Mouse (Mus musculus) cerebellum, postnatal 36 days (tissue): ENCODE results near the gene Gm10073.
"Not testable (repeated sequence)": the region's sequence is repeated elsewhere in the genome, so short reads cannot be mapped to it uniquely, and the experiment has no call there.

Experiments used
- DNase-seq, 2 experiments: peaks; one replicate each; pipeline ENCODE4 v3.0.0; 2021 to 2022; ENCODE audit warnings: mixed read lengths in 2 of 2

Gene Gm10073

DNA sequence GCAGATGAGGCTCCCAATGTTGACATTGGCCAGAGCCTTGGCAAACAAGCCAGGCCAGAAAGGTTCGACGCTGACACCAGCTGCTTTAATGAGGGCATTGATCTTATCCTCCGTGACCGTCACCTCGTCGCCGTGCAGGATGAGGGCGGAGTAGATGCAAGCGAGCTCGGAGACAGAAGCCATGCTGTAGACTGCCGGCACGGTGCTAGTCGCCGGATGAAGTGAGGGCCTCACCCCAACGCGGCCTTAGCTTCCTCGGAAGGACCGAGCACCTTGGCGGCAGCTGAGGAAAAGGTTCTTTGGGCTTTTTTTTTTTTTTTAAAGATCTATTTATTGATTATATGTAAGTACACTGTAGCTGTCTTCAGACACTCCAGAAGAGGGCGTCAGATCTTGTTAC lies at the start of gene Gm10073:
Gm10073 (minus strand) TSS at position 294 of the 400 bp plus-strand sequence.
- not testable (repeated sequence) for DNase-seq

DNA sequence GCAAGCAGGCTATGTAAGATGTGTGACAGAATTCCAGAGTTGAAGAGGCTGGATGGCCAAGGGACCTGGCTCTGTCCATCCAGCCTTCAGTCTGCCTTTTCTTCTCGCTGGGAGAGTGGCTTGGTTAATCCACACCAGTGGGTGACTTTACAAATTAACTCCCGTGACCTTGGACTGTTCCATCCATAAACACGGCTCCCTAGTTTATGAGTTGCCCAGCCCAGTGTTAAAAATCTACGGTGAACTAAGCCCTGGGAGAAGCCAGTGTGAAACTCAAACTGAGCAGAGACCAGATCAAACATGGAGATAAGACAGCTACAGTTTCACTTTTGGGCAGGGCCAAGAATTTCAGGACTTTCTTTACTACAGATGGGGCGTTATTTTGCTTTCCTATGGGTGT lies 49.8 kb upstream of the Gm10073 start:
- no peak for DNase-seq

DNA sequence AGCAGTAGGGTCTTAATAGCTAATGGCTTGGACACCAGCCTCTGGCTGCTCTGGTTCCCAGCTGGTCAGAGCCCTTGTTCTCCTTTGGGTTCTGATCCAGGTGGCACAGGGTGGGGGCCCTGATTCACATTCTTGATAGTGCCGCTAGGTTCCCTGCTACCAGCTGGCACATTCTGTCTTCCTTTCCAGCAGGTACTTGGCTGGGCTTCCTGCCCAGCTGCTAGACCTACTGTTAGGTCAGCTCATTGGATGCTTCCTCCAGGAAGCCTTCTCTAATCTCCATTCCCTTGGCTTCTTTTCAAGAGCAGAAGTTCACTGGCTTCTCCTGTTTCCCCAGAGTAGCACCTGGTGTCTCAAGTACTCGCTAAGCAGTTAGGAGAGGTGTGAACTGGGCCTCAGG lies 47.2 kb upstream of the Gm10073 start:
- DNase-seq: peak; percentile 14 to 40

DNA sequence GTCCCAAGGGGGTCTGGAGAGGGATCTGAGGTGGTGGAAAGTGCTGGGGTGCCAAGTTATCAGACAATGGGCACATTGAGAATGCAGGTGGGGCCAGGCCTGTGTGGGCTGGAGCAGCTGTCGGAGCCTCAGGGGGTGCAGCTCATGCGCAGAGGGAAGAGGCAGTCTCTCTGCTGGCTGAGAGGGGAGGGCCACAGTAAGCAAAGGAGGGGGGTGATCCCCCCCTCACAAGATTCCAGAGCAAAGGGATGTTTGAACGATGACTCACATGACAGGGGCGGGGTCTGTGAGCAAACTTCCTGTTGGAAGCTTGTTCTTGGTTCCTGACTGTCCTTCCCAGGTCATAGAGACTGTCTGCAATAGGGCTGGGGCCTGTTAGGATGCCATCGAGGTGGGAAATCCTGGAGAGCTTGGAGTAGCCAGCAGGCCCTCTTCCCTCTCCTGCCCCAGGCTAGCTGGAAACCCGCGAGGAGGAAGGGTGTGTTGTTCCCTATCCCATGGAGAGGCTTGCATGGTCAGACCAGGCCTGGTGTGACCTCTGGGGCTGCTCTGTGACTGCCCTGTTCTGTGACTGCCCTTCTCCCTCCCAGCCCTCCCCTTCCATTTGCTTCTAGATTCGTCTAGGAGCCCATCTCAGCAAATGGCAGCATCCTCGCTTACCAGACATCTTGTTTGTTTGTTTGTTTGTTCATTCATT lies 46.4 kb upstream of the Gm10073 start:
- DNase-seq: no peak

DNA sequence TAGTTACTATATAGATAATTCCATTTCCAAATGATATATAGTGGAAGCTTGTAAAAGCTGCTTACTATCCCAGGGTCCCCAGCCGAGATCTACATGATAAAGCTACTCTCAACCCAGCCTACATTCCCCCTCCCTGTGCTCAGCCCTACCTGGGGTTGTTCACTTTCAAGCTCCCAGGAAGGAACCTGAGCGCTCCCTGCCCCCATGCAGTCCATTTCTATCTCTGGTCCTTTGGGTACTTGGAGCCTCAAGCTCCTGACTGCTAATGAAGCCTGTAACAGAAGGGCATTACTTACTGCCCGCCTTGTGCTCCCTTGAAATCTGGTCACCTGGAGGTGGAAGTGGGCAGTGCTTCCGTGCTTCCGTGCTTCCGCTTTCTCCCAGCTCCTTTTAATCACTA lies 45.1 kb upstream of the Gm10073 start:
- DNase-seq: no peak

DNA sequence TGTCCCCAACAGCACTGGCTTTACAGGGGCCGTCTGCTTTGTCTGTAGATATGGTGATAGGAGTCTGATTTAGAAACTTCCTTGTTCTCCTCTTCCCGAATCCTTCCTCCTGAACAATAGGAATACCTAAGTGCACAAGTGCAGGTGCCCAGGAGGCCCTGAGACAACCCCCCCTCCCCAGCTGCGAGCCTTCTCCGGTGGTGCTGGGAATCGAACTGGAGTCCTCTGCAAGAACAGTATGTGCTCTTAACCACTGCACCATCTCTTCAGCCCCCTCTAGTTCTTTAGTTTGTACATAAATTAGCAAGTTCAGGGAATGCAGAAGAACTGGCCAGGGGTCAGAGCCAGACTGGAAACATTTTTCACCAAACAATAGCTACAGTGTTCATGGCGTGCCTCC lies 44.6 kb upstream of the Gm10073 start:
- no peak for DNase-seq

DNA sequence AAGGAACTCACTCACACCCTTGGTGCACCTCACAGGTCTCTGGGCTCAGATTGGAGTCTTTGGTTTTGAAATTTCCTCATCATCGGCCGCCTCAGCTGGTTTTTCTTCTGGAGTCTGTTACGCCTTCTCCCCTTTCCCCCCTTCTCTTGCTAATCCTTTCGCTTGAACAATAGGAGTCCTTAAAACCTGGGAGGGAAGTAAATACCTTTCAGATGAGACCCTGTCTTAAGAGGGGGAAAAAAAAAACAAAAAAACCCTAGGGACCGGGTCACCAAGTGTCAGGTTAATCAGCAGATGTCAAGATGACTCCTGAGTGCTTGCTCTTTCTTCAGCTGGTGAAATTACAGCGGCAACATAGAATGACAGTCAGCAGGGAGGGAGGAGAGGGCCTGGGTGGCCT lies 43.9 kb upstream of the Gm10073 start:
- no peak for DNase-seq

DNA sequence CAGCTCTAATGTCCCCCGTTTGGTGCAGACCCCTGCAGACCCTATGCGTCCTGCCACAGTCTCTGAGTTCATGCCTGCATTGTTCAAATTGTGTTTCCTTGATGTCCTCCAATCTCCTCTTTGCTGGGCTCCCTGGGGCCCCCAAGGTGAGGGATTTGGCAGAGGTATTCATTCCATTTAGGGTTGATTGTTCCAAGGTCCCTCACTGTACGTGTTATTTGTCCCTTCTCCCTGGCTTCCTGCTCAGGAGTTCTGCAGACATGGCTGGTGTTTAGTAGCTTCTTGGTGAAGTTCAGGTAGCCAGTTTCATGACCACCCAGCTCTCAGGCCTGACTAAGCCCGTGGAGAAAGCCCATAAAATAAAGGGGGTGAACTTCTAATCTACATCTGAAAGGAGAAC lies 43.4 kb upstream of the Gm10073 start:
- DNase-seq: no peak

DNA sequence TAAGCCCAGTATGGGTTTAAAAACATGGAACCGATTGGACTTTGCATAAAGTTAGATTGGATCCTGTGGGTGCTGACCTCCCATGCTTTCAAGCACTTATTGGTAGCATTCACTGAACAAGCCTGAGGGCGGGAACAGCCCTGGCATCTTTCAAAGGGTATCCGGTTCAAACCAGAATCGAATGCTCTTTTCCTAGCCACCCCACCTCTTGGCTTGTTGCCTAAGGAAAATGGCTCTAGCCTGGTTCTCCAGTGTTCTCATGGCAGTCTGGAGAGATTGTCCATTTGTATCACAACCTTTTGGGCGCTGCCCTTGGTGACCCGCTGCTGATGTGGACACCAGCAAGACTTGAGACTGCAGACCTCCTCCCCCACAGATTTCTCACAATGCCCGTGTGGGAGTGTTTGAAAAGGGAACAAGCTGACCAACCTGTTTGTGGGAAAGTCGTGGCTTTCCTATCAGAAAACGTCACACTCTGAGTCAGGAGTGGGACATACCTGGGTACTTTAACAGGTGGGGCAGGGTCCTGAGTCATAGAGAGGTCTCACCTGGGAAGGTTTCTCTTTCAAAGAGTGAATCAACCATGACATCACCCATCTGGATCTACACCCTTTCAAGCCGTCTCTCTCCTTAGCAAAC lies 42.5 kb upstream of the Gm10073 start:
- DNase-seq: no peak

DNA sequence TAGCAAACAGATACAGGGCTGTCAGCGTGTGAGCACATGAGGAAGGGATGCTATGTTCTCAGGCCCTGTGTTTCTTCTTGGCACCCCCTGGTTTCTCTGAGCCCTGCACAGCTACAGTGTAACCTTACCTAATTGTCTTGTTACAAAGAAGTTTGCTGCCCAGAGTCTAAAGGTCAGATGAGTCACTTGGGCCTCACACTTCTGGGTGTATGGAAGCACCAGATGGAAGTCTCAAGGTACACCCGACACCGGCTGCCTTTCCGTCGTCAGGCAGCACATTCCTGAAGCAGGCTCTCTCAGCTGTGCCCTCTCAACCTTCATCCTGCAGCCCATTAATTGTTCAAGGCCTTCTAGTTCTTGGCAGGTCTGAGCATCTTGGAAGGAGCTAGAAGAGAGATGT lies 41.4 kb upstream of the Gm10073 start:
- DNase-seq: no peak

DNA sequence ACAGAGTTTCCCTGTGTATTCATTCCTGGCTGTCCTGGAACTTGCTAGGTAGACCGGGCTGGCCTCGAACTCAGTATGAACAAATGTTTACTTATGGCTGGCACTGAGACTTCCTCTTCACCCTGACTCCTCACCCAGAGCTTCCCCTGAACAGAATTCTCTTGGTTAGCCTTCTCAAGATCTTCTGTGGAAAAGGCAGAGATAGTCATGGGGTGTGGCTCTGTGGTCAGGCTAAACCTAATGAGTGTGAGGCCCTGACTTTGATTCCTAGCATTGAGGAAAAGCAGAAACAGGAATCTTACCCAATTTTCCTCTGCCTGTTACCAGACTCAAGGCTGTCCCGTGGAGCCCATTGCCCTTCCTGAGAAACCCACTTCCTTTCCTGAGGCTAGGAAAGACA lies 38.8 kb upstream of the Gm10073 start:
- DNase-seq: no peak

DNA sequence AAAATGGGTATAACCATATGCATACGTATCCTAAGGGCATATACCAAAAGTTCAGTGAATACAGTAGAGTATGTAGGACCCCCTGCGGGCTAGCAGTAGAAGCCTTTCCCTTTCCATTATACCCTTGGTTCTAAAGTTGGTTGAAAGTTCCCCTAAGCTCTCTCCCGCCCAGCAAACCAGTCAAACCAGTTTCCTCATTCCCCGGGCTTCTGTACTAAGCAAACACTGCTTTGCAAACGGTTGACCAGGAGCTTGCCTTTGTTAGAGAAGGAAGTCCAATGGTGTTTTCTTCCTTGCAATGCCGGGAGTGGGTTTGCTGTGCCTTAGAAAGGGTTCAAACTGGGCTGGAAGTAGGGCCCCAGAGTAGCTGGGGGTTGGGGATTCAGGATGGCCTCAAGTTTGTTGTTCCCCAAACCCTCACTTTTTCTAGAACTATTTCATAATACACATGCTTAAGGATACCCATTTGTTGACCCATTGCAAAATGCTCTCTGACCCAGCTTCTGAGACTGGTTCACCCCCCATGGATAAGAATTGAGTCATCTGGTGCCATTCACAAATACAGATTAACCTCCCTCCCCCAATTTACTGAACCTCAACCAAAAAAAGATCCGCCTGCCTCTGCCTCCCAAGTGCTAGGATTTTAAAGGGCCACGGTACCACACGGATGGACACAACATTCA lies 37.8 kb upstream of the Gm10073 start:
- no peak for DNase-seq

DNA sequence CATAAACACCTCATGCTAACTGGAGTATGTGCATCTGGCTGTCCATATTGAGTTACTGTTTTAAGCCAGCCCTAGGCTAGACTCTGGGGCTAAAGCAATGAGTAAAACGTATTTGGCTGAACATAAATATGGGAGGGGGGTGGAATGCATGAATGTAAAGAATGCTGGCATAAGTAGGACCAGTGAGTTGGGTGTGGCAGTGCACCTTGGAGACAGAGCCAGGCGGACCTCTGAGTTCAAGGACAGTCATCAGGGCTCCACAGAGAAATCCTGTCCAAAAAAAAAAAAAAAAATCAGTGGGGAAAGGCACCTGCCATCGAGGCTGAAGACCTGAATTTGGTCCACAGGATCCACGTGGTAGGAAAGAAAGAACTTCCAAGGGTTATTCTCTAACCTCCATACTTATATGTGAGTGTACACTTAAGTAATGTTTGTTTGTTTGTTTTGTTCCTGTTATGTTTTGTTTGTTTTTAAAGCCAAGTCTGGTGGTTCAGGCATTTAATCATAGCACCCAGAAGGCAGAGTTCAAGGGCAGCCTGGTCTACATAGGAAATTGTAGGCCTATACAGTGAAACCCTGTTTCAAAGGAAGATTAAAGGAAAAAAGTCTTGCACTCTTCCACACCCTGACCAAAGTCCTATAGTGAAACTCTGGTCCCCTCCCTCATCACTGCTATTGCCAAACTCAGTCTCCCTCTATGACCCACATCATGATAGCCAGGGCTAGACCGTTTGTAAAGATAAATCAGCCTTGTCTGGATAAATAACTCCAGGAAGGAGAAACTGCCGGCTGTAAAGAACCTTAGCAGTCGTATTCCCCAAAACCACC lies 36.0 kb upstream of the Gm10073 start:
- DNase-seq: no peak

DNA sequence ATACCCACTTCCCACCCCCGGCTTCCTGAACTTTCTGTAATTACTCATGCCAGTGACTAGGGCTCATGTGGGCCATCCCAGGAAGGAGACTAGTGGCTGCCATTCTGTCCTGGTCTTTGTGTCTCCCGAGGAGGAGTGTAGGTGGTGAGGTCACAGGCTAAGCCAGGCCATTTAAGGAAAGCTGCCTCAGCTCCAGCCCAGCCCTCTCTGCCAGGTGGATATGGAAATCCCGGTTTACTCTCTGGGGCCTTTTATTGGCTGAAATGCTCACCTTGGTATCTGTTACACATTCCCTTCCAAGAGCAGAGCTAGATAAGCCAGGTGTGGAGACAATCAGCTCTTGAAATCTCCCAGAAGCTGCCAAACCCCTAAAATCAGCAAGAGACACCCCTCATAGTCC lies 35.2 kb upstream of the Gm10073 start:
- no peak for DNase-seq

DNA sequence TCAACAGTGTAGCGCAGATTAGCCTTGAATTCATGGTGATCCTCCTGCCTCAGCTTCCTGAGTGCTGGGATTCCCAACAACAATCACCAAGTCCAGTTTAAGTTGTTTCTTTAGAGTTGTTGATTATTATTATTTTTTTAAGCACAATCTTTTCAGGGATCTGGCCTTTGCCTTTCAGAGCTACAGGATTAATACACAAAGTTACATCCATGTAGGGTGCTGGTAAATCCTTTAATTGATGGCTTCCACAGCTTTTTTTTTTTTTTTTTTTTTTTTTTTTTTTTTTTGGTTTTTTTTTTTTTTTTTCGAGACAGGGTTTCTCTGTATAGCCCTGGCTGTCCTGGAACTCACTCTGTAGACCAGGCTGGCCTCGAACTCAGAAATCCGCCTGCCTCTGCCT lies 34.5 kb upstream of the Gm10073 start:
- DNase-seq: not testable (repeated sequence)

DNA sequence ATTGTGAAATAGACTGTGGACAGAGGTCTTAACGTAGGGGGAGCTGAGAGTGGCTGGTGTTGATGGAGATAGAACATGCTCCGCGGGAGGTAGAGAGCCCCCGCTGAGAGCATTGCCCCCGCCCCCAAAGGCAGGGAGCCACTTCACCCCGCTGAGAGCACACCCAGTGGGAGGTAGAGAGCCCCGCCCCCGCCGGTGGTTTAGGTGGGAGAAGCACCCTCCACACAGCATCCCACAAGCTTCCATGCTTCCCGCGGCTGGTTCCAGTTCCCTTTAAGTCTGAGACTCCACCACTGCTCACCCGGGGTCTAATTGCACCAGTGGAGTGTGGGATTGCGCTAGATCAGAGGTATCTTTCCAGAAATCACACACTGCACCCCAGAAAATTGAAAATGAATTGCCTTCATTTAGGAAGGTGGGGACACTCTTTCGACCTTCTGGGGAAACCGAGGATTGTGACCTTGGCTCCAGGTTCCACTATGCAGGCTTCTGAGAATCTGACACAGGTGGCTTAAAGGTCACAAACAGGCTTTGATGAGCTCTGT lies 33.4 kb upstream of the Gm10073 start:
- DNase-seq: no peak

DNA sequence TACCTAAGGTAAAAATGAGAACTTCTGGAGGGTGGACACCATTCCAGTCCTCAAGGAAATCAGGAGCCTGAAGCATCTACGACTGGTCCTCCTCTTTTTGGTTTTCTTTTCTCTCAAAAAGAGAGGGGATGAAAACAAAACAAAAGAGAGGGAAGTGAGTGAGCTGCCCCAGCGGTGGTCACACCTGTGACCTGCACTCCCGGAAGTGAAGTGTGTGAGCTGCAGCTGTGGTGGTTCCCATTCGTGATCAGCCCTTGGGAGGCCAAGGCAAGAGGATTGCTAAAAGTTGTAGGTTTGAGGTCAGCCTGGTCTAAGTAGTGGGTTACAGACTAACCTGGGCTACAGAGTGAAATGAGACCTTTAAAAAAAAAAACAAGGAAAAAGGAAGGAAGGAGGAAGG lies 32.9 kb upstream of the Gm10073 start:
- no peak for DNase-seq

DNA sequence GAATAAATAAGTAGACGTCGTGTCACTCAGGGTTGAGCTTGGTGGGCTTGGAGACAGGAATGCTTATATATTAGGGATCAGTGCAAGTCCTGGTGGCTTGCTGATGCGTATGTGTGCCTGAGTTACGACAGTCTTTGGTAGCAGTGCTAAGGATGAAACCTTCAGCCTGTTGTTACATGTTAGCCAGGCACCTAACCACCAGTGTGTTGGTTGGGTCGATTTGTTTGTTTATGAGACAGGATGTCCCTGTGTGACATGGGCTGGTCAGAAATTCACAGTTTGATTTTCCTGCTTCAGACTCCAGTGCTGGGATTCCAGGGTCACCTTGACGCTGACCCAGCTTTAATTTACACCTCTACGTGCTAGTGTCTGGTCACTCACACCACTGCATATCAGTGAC lies 32.4 kb upstream of the Gm10073 start:
- no peak for DNase-seq

DNA sequence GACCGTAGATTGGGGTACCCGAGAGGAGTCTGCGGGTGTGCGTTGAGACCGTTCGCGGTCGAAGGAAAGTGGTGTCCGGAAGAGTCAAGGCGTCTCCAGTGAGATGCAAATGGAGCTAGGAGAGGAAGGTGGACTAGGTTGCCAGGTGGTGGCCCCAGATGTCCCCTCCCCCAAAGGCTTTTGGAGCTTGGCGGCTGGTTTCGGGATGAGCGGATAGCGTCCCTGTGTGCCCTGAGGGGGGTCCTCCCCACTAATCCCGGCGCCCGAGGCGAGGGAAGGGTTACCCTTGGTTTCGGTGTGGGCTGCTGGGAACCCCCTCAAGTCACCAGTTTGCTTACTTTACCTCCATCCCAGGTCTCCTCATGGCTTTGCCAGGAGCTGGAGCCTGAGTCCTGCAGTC lies 30.7 kb upstream of the Gm10073 start:
- DNase-seq: no peak

DNA sequence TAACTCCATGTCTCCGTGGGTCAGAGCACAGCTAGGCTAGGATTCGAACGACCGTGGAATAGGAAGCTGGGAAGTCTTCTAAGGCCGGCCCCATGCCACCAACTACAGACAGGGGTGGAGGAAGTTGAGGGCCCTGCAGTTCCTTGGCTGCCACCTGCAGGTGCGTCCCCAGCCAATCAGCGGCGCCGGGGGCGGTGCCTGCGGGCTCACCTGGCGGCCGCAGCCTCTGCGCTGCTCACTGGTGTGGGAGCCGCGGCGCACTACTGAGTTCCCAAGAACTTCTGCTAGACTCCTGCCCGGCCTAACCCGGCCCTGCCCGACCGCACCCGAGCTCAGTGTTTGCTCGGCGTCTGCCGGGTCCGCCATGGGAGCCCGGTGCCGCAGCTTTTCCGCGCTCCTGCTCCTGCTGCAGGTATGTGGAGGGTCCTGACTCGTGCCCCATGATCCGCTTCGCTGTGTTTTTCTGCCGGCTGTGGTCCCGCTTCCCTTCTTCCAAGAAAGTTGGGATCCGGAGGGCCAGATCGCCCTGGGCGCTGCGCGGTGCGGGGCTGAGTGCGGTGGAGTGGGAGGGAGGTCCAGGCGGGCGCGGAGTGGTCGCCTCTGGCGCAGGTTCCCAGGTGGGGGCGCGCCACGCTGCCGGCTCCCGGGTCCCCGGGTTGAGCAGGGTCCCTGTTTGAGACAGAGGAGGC lies 30.0 kb upstream of the Gm10073 start, which contains the start of gene Cdh1:
Cdh1 (plus strand) TSS at position 221 of the 689 bp plus-strand sequence.
- peak; percentile 16 to 37 for DNase-seq

DNA sequence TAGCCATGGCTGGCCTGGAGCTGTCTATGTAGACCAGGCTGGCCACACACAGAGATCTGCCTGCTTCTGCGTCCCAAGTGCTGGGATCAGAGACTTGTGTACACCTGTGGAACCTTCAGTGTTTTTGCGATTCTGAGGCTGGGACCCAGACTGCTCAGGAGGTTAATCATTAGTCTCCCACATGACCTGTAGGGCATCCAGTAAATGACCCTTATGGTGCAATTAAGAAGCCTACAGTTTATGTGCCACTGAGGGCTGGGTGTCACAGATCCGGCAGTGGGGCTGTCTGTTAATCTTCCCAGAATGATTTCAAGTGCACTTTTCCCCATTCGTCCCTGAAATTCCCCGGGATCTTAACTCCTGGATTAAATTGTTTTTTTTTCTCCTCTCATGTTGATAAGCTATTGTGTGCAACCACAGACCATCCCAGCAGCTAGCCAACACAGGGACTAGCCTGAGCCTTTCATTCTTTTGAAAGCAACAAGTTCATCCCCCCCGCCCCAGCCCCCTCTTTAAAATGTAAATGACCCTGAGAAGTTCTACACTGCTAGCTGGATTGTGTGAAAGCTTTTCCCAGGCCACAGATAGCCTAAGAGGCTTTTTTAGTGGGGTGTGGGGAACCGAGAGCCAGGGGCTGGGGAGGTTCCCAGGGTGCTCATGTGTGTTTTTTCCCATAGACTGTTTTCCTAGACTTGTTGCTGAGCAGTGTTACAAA lies 26.2 kb upstream of the Gm10073 start:
- no peak for DNase-seq

DNA sequence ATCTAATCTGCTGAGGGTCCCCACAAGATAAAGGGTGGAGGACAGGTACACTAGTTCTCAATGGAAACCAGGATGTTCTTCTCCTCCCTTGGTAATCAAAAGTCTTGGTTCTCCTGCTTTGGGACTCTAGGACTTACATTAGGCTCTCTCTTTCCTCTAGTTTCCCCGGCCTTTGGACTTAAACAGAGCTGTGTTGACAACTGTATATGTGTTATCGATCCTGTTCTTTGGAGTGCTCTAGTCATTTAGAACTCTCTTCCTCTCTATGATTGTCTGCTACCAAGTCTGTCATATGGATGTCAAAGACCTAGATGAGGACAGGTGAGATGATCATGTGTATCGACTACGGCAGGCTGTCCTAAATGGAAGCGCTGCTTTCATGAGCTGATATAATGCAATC lies 23.8 kb upstream of the Gm10073 start:
- no peak for DNase-seq
